7 mouse cellular contexts compared by ENCODE assay signal in the genomic region with DNA sequence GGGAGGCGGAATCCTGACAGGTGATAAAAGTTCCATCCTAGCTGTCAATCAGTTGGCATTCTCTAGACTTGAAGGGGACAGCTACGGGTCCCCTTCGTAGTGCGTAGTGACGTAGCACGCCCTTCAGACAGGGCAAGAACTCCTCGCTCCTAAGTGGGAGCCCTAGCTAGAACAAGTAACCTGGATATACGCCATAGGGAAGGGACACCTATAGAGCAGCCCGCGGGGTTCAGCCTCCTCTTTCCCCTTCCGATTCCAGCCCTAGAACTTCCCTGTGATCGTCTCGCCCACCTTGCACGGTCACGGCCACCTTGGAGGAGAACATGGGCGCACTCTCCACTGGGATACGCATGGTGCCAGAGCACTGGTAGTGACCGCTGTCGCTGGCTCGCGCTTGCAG. TPM values are rescaled to one million over a fixed set of nuclear protein-coding genes. Genes with fewer than 3 reads are reported as not detected.
A peak's percentile ranks its signal among the peaks of the same experiment; 100 is the strongest.
DNase-seq lines count a peak whose midpoint lies in the region; ATAC-seq lines count a peak whose summit lies in the region.

No protein-coding gene starts in this region.

- H3K9ac ChIP-seq in hindbrain, embryonic 15.5 days, result peak overlapping the region; percentile 59
- H3K9ac ChIP-seq in midbrain, embryonic 15.5 days, result peak overlapping the region; percentile 52

- H3K4me2 ChIP-seq in hindbrain, embryonic 15.5 days, result peak overlapping the region; percentile 90
- H3K4me2 ChIP-seq in midbrain, embryonic 15.5 days, result peak overlapping the region; percentile 92

- DNase-seq in right cerebral cortex, postnatal 4 days, result peak; percentile 7
- no peak for DNase-seq in right cerebral cortex, adult 2 months (ENCODE audit: low spot score in 2 of 2)
- DNase-seq in embryo, embryonic 10 days (ENCODE audit: low spot score), result peak; percentile 49
- DNase-seq in adrenal gland, postnatal 25 days, result no peak
- no peak for DNase-seq in frontal cortex, postnatal 36 days (ENCODE audit: low spot score in 2 of 2)

- WGBS in hindbrain, embryonic 15.5 days, result 3% methylated on average over 21 of the region's 21 CpGs
- WGBS in midbrain, embryonic 15.5 days, result 2% methylated on average over 21 of the region's 21 CpGs

- no peak overlapping the region for H3K27ac ChIP-seq in hindbrain, embryonic 15.5 days (replicated peaks)
- no peak overlapping the region for H3K27ac ChIP-seq in midbrain, embryonic 15.5 days

- peak; percentile 80 for ATAC-seq in hindbrain, embryonic 15.5 days (ENCODE audit: low FRiP score, low read depth)
- ATAC-seq in midbrain, embryonic 15.5 days (replicated peaks), result peak; percentile 86

- no peaks in the 10 kb centered on the region for H3K9me3 ChIP-seq in hindbrain, embryonic 15.5 days
- H3K9me3 ChIP-seq in midbrain, embryonic 15.5 days, result no peaks in the 10 kb centered on the region

- peaks cover 17% of the 10 kb centered on the region for H3K4me1 ChIP-seq in hindbrain, embryonic 15.5 days (replicated peaks)
- H3K4me1 ChIP-seq in midbrain, embryonic 15.5 days, result peaks cover 12% of the 10 kb centered on the region

- peaks cover 23% of the 10 kb centered on the region for H3K27me3 ChIP-seq in hindbrain, embryonic 15.5 days
- H3K27me3 ChIP-seq in midbrain, embryonic 15.5 days (replicated peaks), result peaks cover 27% of the 10 kb centered on the region

- peak overlapping the region; percentile 52 for H3K4me3 ChIP-seq in hindbrain, embryonic 15.5 days
- peak overlapping the region; percentile 58 for H3K4me3 ChIP-seq in midbrain, embryonic 15.5 days

- H3K36me3 ChIP-seq in hindbrain, embryonic 15.5 days, result no peaks in the 10 kb centered on the region
- no peaks in the 10 kb centered on the region for H3K36me3 ChIP-seq in midbrain, embryonic 15.5 days (replicated peaks)

RNA-seq across cellular contexts. Expression of a gene that starts 4.4 kb away (rescaled TPM):
- polyA plus RNA-seq in hindbrain, embryonic 15.5 days (2015; fragmentation: Nextera tagmentation; extraction: Ambion mirVana), result 0.85 and 1.4 TPM in 2 replicates
- 0.65 and 0.97 TPM in 2 replicates for polyA plus RNA-seq in midbrain, embryonic 15.5 days (2015; fragmentation: Nextera tagmentation; extraction: Ambion mirVana)
- not detected in 2 replicates for total RNA-seq in adrenal gland, postnatal 25 days (2021)

RNA-seq across cellular contexts. Expression of a gene that starts 19.0 kb away (rescaled TPM):
- polyA plus RNA-seq in hindbrain, embryonic 15.5 days (2015; fragmentation: Nextera tagmentation; extraction: Ambion mirVana), result not detected in 2 replicates
- not detected in 2 replicates for polyA plus RNA-seq in midbrain, embryonic 15.5 days (2015; fragmentation: Nextera tagmentation; extraction: Ambion mirVana)
- total RNA-seq in adrenal gland, postnatal 25 days (2021), result 0.46 TPM in 1 of 2 replicates, not detected in the other

RNA-seq across cellular contexts. Expression of a gene that starts 23.0 kb away (rescaled TPM):
- 38.4 and 46.0 TPM in 2 replicates for polyA plus RNA-seq in hindbrain, embryonic 15.5 days (2015; fragmentation: Nextera tagmentation; extraction: Ambion mirVana)
- polyA plus RNA-seq in midbrain, embryonic 15.5 days (2015; fragmentation: Nextera tagmentation; extraction: Ambion mirVana), result 42.2 and 54.0 TPM in 2 replicates
- 18.9 and 19.4 TPM in 2 replicates for total RNA-seq in adrenal gland, postnatal 25 days (2021)

RNA-seq across cellular contexts. Expression of a gene that starts 23.5 kb away (rescaled TPM):
- polyA plus RNA-seq in hindbrain, embryonic 15.5 days (2015; fragmentation: Nextera tagmentation; extraction: Ambion mirVana), result 0.21 and 1.2 TPM in 2 replicates
- polyA plus RNA-seq in midbrain, embryonic 15.5 days (2015; fragmentation: Nextera tagmentation; extraction: Ambion mirVana), result 0.49 and 0.76 TPM in 2 replicates
- total RNA-seq in adrenal gland, postnatal 25 days (2021), result 0.55 TPM in 1 of 2 replicates, not detected in the other

RNA-seq across cellular contexts. Expression of a gene that starts 40.8 kb away (rescaled TPM):
- 7.3 and 7.6 TPM in 2 replicates for polyA plus RNA-seq in hindbrain, embryonic 15.5 days (2015; fragmentation: Nextera tagmentation; extraction: Ambion mirVana)
- polyA plus RNA-seq in midbrain, embryonic 15.5 days (2015; fragmentation: Nextera tagmentation; extraction: Ambion mirVana), result 7.7 and 8.3 TPM in 2 replicates
- 34.5 and 34.8 TPM in 2 replicates for total RNA-seq in adrenal gland, postnatal 25 days (2021)

Comparison
In these comparisons a context has a peak if more than half of its experiments do, and no peak if none do; other contexts are left out.
1. DNase-seq: peak in right cerebral cortex, postnatal 4 days (single experiment) and embryo, embryonic 10 days (single experiment); none in right cerebral cortex, adult 2 months (0 of 2), adrenal gland, postnatal 25 days (single experiment) and frontal cortex, postnatal 36 days (0 of 2).